Mouse (Mus musculus) left cerebral cortex, adult 18-20 months (tissue): ENCODE measurements at regions not wholly inside any gene's neighbourhood (a gene's known extent, or its start where the extent isn't known, plus 50 kb on each side); places are given as distances from the start of the nearest gene placed in this dataset.
A peak's percentile ranks its signal among the peaks of the same experiment; 100 is the strongest.
"Not testable (repeated sequence)": the region's sequence is repeated elsewhere in the genome, so short reads cannot be mapped to it uniquely, and the experiment has no call there.

ENCODE experiments used
- DNase-seq, 2 experiments: peaks; one replicate each; pipeline ENCODE4 v3.0.0; 2021 to 2022; ENCODE audit warnings: low spot score in 2 of 2, mixed read lengths in 1 of 2

DNA sequence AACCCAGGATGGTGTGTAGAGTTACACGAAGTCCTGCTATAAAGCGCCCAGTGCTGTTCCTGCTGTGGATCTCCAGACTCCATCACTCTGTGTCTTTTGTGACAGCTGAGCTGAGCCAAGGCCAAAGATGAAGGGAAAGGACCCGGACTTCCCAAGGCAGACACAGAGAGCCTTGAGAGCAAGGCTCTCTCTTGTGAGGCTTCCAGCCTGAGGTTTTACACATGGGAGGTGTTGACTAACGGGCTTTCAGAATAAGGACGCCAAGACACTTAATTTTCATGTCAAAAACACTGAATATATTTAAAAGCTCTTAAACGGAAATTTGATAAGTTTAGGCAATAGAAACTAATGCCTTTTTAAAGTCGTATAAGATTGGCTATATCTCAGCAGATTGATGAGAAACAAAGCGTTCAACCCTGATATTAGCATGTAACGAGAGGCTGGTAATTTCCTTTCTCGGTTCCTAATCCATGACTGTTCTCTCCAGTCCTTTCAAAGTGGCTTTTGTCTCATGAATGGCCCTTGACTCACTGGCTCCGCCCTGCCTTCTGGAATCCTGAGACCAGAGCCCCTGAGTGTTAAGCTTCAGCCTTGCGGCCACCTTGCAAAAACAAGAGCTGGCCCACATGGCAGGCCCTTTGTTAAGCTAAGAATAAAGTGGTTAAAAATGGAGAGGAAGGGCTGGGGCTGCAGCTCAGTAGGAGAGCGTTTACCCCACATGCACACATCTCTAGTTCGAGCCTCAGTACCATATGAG, 145.8 kb downstream of the Nkx6-1 start:
- DNase-seq = no peak

DNA sequence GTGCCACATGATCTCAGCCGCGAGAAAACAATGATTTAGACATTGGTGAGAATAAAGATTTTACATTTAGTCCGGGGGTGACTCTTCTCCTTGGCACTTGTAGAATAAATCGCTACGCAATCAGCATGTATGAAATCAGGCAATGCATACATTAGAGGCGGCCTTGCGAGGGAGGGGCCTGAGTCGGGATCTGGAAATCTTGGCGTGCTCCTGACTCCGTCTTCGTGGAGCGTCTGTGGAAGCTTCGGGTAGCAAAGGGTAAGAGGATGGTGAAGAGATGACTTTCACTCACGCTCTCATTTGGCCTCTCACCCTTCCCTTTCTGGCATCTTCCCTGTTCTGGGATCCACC, 167.1 kb downstream of the Nkx6-1 start:
- DNase-seq = no peak

DNA sequence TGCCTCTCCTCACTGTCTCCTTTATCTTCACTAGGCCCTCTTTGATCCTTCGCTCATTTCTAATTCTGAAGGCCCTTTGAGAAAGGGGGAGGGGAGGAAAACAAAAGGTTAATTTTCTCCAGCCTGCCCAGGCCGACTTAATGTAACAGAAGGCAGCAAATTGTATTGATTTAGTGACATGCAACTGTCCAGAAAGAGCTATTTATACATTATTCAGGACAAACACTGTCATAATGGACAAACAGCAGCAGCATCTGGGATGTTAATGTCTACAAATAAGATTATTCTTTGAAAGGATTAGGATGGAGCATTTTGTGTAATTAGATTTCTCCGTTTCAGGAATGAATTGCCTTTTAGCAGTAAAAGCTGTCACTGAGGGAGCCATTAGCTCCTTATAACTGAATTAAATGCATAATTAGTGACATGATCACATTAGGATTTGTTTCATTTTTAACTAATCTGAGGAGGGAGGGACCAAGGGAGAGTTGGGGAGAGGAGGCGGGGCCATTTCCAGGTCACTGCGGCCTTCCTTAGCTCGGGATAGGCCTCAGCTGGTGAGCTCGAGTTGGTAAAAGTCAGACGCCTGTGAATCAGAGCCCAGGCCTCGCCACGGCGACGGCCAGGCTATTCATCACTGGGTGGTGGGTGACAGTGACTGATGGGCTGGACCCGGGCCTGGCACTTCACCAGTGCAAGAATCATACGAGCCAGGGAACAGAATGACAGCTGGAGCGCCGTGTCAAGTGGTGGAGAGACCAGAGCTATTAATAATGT, 167.7 kb downstream of the Nkx6-1 start:
- DNase-seq = no peak

DNA sequence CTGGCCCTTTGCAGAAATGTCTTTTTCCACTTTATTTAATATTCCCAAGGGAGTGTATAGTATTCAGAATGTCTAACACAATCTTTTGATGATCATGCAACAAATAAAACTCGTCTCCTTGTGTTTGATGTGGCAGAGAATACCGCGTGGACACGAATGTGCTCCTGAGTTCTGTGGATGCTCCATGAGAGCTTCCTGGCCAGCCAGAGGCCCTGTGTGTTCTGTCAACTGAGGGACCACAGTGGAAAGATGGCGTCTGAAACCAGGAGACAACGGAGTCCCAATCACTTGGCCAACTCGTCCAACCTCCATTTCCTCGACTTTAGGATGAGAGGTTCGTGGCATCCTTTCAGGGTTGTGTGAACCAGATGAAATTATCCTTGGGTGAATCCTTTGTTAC, 168.6 kb downstream of the Nkx6-1 start:
- DNase-seq = no peak

DNA sequence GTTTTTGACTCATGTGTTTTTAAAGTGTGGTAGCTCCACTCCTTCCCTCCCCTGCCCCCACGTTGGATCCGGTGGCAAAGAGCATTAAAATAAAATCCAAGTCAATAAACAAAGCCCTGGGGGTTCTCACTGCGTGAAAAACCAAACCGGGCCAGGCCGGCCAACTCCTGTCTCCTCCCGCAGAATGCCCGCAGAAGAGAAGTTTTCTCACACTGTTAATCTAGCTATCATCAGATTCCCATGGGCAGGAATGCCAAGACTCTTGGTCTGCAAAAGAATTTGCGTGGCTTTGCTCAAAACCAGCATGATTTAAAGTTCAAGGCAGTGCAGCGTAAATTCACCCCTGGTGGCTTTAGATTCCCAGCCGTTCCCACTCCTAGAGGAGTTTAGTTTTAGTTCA, 219.0 kb downstream of the Nkx6-1 start:
- no peak for DNase-seq

DNA sequence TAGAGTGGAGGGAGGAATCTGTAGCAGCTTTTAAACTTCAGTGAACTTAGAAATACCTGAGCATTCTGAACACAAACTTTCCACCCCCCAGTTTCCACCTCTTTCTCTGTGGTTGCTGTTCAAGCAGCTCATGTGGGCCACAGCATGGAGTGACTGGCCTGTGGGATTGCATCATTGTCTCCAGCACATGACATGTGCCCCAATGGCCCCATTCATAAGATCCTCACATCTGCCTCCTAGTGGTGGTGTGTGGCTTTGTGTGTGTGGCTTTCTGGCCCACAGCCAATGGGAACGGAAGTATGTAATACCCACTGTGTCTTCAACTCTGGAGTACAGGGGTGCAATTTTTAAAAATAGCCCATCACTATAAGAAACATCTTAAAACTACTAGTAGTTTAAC, 223.0 kb downstream of the Nkx6-1 start:
- DNase-seq = no peak

DNA sequence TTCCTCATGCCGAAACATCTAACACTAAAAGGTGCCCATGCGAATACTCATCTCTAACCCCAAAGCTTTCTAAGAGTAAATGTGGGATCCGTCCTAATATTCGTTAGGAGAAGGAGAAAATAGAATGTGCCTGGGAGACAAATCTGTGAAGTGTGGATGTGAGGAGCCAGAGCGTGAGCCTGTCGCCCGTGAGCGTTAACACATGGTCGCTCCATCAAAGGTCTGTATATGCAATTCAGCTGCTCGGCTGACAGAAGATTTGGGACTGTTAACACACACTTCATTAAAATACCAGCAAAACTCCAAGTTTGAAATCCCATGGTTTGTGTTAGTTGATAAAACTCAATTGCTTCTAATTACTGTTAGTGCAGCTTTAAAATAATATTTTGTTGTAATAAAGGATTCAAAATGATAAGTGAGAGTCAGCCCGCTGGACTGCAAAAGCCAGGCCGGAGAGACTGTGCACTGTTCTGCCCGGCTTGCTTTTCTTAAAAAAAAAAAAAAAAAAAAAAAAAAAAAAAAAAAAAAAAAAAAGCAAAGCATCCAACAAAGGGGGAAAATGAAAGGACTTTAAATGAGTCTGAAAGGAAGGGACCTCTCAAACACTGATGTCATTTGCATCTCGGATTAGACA, 227.0 kb downstream of the Nkx6-1 start:
- DNase-seq = no peak

DNA sequence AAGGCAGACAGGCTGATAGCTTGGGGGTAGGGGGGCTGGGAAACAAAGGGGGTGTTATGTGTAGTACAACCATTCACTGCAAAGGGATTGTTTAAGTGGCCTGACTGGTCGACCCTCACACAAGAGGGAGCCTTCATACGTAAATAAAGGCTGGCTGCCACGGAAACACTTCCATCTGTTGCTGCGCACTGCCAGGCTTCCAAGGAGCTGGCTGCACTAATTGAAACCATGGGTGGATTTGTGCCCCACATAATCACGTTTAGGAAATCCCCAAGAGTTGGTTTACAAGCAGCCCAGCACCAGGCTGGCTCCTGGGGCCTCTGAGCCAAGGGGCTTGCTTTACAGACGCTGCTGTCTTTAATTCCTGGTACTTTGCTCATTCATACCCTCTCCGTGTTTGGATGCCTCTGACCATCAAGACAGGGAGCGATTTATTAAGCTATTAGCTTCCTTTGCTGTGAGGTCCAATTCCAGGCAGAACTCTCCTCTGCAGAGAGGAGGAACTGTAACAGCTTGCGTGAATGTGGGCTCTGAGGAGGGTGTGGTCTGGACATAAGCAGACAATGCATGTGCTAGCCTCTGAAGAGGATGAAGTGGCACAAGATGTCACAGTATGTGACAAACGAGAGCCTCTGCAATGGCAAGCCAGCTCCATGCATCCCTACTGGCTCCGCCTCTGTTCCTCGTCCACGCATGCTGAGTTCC, 238.6 kb downstream of the Nkx6-1 start:
- DNase-seq = no peak

DNA sequence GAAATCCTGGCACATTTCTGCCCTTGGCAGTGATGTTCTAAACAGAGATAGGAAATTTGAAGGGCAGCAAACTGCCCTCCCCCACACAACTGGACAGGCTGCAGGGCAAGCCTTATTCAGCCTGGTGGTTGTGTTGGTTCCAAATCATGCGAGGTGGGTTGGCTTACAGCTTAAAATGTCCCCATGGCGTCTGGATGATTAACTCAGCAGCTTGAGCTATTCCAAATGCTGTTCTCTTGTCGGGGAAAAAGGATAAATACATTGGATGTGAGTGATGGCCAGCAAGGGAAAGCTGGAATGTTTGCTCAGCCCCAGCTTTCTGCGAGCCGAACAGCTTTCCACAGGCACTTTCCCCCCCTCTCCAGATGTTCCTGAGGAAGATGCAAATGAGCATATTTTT, 280.5 kb downstream of the Nkx6-1 start:
- DNase-seq = no peak

DNA sequence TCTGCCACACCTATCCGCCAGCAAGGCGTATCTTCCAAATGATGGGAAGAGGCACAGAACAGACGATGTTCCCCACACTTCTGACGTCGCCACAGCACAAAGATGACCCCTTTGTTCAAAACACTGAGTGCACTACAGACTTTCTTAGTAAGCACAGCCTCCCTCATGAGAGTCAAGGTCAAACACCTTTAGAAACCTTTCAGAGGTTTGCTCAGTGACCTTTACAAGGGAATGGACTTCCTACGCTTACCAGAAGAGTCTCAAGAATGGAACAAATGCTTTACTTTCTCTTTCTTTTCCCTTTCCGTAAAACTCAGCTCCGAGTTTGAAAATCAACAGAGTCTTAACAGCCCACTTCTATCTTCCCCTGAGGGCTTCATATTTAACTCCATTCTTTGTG, 283.4 kb downstream of the Nkx6-1 start:
- DNase-seq = no peak

DNA sequence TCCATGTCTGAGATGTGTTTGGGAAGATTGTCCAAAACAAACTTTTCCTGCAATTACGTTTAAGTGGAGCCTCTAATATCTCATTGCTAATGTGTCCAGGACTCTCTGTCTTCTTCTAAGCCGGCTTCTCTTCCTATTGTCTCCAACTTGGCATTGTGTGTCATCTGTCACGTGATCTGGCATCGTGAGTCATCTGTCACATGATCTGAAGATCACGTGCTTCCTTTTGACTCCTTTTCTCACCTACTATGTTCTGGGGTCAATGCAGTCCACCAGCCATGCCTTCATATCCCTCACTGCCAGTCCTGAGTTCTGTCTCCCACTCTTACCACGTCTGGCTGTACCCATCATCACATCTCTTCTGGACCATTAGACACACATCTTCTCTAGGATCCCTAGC, 288.1 kb downstream of the Nkx6-1 start:
- DNase-seq = no peak

DNA sequence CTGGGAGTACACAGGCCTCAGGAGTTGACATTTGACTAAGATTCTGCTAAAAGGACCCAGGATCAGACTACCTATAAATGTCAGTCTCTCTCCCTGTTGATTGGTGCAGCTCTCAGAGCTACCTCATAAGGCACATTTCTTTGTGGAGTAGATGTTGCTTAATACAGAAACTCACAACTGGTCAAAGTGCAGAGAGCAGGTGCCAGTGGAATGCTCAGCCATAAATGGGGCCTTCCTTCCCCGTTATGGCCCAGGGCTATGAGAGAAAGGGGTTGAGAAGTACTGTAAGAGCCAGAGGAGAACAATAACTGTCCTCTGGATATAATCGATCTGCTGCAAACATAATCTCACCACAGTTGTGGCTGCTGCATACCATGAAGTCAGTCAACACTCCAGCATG, 290.7 kb downstream of the Nkx6-1 start:
- DNase-seq = no peak

DNA sequence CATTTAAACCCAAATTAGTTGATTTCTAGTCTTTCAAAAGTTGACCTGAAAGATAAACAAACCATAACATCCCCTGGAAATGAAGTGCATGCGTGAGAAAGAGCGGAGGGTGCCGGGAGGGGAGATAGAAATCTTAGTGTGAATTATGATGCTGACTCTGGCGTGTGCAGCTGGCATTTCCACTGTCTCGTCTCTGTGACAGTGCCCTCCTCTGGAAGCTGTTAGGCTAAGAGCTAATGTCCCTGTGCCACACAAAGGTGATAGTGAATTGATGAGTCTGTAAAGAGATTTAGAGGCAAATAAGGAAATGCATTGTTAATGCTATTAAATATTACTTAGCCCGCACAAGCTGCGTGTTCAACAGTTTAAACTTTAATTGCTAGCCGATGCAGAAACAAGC, 292.6 kb downstream of the Nkx6-1 start:
- no peak for DNase-seq

DNA sequence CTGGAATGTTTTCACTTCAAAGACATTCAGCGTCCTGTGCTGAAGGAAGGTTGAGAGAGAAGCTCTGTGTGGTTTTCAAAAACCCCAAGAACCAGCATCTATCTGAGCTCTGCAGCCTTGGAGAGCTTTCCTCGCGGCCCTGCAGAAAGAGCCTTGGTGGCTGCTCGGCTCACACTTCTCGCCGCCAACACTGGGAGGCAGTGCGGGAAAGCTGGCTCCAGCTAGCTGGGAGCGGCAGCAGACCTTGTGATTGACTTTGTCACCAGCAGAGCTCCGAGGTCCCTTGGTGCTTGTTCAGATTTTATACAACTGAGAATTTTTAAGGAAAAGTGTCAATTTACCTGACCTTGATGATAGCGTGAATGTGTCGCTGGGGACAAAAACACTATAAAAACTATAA, 299.4 kb downstream of the Nkx6-1 start:
- peak; percentile 51 to 60 for DNase-seq

DNA sequence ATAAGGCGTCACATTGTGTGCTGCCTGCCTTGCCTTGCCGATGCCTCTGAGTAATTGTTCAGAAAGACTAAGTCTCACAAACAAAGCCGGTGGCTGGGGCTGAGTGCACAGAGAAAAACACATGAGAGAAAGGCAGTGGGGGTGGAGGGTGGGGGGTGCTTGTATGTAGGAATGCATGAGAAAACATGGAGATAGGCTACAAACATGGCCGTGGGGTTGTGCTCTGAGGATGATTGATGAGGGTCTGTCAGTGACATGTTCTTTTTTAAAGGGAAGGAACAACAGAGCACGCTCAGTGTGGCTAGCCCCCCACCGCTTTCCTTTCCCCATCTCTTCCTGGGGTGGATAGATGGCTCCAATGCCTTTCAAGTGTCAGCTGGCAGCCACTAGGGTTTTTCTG, 304.8 kb downstream of the Nkx6-1 start:
- no peak for DNase-seq

DNA sequence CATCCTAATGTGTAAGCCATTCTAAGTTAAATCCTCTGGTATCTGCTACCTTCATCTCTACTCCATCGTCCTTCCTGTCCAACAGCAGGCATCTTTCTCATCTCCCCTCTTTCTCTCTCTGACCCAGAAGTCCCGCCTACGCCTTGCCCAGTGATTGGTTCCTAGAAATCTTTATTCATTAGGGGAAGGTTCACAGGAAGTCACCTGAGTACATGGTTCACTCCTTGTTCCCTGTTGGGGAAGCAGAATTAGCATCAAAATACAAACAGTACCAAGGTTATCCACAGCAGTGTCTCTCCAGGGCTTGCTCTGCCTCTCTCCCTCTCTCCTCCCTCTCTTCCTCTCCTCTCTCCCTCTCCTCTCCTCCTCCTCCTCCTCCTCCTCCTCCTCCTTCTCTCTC, 319.4 kb downstream of the Nkx6-1 start:
- no peak for DNase-seq

DNA sequence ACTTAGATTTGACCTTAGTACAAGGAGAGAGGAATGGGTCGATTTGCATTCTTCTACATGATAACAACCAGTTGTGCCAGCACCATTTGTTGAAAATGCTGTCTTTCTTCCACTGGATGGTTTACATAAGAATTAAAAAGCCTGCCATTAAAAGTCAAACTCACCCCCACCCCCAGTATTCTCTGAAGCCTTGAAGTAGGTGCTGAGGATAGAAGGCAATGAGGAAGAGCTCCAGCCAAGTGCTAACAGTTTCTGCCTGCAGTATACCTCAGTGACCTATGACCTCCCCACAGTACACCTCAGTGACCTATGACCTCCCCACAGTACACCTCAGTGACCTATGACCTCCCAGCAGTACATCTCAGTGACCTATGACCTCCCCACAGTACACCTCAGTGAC, 328.4 kb downstream of the Nkx6-1 start:
- not testable (repeated sequence) for DNase-seq

DNA sequence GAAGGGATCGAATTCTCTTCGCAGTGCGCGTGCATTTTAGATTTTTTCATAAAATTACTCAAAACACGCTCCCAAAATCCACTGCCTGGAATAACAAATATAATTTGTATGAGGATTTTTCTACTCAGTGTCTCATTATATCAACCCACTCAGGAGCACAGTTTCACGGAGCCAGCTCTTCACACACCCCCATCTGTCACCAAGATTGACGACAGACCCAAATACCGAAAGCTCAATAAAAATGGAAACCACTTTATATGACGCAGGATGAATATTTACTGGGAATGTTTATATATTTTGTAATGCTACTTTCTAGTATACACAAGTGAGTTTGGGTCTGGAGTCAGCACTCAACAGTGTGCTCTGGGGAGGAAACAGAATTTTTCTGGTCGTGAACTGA, 333.0 kb downstream of the Nkx6-1 start:
- DNase-seq = no peak

DNA sequence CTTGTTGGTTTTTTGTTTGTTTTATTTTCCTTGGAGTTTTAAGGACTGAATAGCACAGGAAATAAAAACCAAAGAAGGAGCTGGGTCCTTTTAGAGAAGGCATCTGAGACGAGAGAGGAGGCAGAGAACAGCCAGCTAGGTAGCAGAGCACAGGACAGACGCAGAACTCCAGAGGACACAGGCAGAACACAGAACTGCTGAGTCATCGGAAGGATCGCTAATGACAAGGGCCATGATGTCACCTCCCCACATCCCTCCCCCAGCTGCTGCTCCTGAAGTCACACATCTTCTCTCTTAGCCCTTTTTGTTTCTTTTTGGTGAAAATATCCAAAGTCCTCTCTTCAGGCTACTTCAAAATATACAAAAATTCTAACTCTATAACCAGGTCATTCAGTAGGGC, 338.7 kb downstream of the Nkx6-1 start:
- no peak for DNase-seq

DNA sequence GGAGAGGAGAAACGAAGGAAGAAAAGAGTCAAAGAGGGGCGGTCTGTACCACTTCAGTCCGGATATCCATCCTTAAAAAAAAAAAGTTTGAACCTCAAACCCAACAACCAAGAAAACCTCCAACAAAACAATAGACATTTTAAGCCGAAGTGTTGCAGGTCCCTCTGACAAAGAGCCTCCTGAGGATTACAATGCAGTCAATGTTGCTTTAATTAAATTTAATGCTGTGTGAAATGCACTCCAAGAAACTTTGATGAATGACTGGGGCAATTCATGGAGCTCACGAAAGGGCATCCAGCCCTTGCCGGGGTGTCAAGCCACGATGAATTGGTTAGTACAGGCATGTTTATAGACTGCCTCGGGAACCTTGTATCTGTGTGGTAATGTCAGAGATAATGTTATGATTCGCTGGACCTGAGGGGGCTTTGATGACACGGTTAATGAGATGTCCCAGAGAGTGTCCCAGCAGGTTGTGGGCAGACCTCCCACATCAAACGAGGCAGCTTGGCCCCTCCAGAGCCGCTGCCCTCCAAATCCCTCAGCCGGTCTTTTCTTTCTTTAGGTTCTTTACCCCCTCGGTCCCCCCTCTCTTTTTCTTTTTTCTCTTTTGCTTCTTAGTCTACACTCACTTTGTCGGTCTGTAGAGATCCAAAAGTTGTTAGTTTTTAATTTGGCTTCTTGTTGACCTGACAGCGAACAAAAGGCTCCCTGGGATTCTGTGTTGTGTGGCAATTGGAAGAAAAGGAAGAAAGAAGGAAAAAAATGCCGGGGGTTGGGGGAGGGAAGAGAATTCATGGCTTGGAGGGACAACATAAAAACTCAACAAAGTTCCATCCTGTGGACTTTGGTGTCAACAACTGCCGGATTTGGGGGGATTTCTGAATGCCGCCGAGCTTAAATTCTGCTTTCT, 341.5 kb downstream of the Nkx6-1 start:
- DNase-seq = no peak

DNA sequence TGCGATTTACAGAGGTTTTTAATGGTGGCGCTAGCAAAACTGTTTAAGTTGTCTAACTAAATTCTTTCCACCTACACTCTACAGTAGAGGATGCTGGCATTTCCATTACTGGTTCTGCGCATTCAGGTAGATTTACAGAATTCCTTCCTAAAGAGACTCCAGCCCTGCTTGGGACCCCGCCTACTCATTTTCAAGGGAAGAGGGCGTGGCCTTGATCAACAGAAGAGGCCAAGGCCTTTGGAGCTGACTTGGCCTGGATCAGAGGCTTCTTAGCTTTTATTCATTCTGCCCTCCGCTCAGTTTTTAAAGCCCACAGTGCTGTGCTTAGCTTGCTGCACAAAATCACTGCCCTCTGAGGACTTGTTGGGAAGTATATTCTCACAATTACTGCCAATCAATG, 364.8 kb downstream of the Nkx6-1 start:
- DNase-seq = no peak
